Mouse (Mus musculus) heart, embryonic 10.5 days (tissue): ENCODE measurements around the gene Siah3. TPM values are rescaled to one million over a fixed set of nuclear protein-coding genes. Genes with fewer than 3 reads are reported as not detected.

Experiments
- DNase-seq: peaks from one replicate; pipeline ENCODE4 v3.0.0-alpha.2; 2017; ENCODE audit warnings: low spot score
- H3K27ac ChIP-seq: fragments of 300-500 bp; sonication (generic); 2 replicates; pipeline ENCODE4 v1.5.1; 2016; ENCODE audit warnings: mild to moderate bottlenecking
- H3K27me3 ChIP-seq: fragments of 300-500 bp; sonication (generic); 2 replicates; pipeline ENCODE4 v1.6.1; 2016; ENCODE audit warnings: mild to moderate bottlenecking; ENCODE audit not compliant: poor library complexity, insufficient read depth, severe bottlenecking
- H3K36me3 ChIP-seq: fragments of 300-500 bp; sonication (generic); 2 replicates; pipeline ENCODE4 v1.6.1; 2016; ENCODE audit warnings: mild to moderate bottlenecking, moderate library complexity
- H3K4me1 ChIP-seq: fragments of 300-500 bp; sonication (generic); 2 replicates; pipeline ENCODE4 v1.6.1; 2016; ENCODE audit warnings: mild to moderate bottlenecking
- H3K4me3 ChIP-seq: fragments of 300-500 bp; sonication (generic); 2 replicates; pipeline ENCODE4 v1.5.1; 2016; ENCODE audit warnings: mild to moderate bottlenecking, moderate library complexity
- H3K9me3 ChIP-seq: fragments of 300-500 bp; sonication (generic); 2 replicates; pipeline ENCODE4 v1.6.1; 2016; ENCODE audit warnings: mild to moderate bottlenecking, moderate library complexity
- WGBS: fragments of 180-500 bp; shearing (Covaris S2); methylation state at CpG from one replicate; pipeline ENCODE4 v1.1.7; 2016; 5-methylcytosine and 5-hydroxymethylcytosine counted together
- polyA plus RNA-seq: library from polyadenylated mRNA; unstranded; fragments of >200 nt; fragmentation: Nextera tagmentation; extraction: Ambion mirVana; gene quantifications from 2 replicates; pipeline ENCODE4 v1.2.1, GENCODE M21; 2016

The Siah3 gene
- polyA plus RNA-seq, 1 experiment from 2014 or later, result 0.05 TPM

DNA sequence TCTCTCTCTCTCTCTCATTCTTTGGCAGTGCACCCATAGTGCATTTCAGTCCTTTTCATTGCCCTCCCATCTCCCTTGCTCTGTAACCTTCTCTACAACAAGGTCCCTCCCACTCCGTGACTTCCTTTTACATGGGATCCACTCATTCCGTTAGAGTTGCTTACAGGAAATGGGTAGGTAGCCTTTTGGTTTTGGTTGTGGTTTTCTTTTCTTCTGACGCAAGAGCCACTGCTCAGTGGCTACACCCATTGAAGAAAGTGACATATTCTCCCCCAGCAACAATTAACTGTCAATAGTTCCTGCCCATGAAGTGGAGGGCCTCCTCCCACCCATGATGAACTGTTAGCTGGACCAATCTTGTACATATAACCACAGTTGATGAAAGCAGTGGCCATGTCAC lies 60.4 kb downstream of the Siah3 start:
- H3K27me3 ChIP-seq, result peaks cover 20% of the 10 kb centered on the region; the same call in 1 of the 2 replicates
- H3K9me3 ChIP-seq, result no peaks in the 10 kb centered on the region
- no peaks in the 10 kb centered on the region for H3K36me3 ChIP-seq
- WGBS, result 80% methylated on average over 3 of the region's 3 CpGs
- peaks cover 15% of the 10 kb centered on the region; the same call in 1 of the 2 replicates for H3K4me1 ChIP-seq
- no peak overlapping the region for H3K4me3 ChIP-seq
- no peak overlapping the region for H3K27ac ChIP-seq
- no peak for DNase-seq

- Histone ChIP-seq H3K27ac (no peak overlapping the region), H3K9me3 (no peaks in the 10 kb centered on the region), H3K36me3 (no peaks in the 10 kb centered on the region), H3K4me3 (no peak overlapping the region), H3K27me3 (peaks cover 13% of the 10 kb centered on the region; the same call in 1 of the 2 replicates), H3K4me1 (peaks cover 15% of the 10 kb centered on the region; the same call in 1 of the 2 replicates)
- WGBS, result 65% methylated on average over 9 of the region's 9 CpGs
- DNase-seq, result no peak
Measured at GRCm38 (mm10) chr14:75516917-75517595, 61.3 kb downstream of the Siah3 start.

DNA sequence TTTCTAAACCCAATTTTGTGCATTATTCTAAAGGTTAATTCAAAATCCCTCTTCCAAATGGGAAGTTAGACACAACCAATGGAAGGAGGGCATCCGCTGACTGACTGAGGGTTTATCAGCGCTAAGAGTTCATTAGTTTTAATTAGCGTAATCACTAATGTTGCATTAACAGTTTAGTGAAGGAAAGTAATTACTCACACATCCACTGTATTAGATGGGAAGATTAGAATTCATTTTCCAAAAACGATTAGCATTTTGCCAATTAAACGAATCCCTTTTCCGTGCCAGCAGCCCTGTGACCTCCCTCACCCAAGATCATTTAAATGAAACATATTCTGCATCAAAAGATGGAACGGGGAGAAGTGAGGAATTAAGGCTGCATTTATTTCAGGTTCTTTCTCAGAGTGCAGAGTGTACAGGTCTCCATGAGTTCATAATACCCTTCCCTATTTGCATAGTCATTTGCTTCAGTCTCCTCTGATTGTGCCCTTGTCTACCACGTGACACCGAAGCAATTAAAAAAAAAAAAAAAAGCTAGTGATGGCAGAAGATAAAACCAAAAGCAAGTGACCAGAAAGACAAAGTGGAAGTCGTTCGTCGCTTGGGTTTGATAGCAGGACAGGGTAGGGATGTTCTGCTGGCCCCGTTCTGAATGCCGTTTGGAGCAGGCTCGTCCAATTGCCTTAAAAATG lies 62.6 kb downstream of the Siah3 start:
- WGBS, result 65% methylated on average over 15 of the region's 15 CpGs

GRCm38 (mm10) chr14:75518899-75519298 lies 63.1 kb downstream of the Siah3 start:
- Histone ChIP-seq H3K36me3 (no peaks in the 10 kb centered on the region), H3K27me3 (peaks cover 9% of the 10 kb centered on the region; the same call in 1 of the 2 replicates), H3K4me1 (peaks cover 15% of the 10 kb centered on the region; the same call in 1 of the 2 replicates), H3K4me3 (no peak overlapping the region; the same call in 1 of the 2 replicates), H3K27ac (no peak overlapping the region), H3K9me3 (no peaks in the 10 kb centered on the region)
- peak; percentile 90 for DNase-seq
- WGBS, result 50% methylated on average over 6 of the region's 6 CpGs

More for the DNA sequence above, 62.6 kb downstream of the Siah3 start:
- peaks cover 15% of the 10 kb centered on the region; the same call in 1 of the 2 replicates for H3K4me1 ChIP-seq
- H3K9me3 ChIP-seq, result no peaks in the 10 kb centered on the region
- DNase-seq, result no peak
- H3K4me3 ChIP-seq, result no peak overlapping the region; the same call in 1 of the 2 replicates
- no peak overlapping the region for H3K27ac ChIP-seq
- H3K27me3 ChIP-seq, result peaks cover 9% of the 10 kb centered on the region; the same call in 1 of the 2 replicates
- H3K36me3 ChIP-seq, result no peaks in the 10 kb centered on the region

GRCm38 (mm10) chr14:75519668-75520067 lies 63.9 kb downstream of the Siah3 start:
- no peak for DNase-seq
- Histone ChIP-seq H3K9me3 (no peaks in the 10 kb centered on the region), H3K4me1 (peaks cover 15% of the 10 kb centered on the region; the same call in 1 of the 2 replicates), H3K27me3 (peaks cover 9% of the 10 kb centered on the region; the same call in 1 of the 2 replicates), H3K4me3 (no peak overlapping the region), H3K36me3 (no peaks in the 10 kb centered on the region), H3K27ac (no peak overlapping the region)
- 62% methylated on average over 8 of the region's 8 CpGs for WGBS

GRCm38 (mm10) chr14:75524648-75525047 lies 68.9 kb downstream of the Siah3 start:
- Histone ChIP-seq H3K27ac (no peak overlapping the region), H3K27me3 (peaks cover 15% of the 10 kb centered on the region), H3K9me3 (no peaks in the 10 kb centered on the region)

DNA sequence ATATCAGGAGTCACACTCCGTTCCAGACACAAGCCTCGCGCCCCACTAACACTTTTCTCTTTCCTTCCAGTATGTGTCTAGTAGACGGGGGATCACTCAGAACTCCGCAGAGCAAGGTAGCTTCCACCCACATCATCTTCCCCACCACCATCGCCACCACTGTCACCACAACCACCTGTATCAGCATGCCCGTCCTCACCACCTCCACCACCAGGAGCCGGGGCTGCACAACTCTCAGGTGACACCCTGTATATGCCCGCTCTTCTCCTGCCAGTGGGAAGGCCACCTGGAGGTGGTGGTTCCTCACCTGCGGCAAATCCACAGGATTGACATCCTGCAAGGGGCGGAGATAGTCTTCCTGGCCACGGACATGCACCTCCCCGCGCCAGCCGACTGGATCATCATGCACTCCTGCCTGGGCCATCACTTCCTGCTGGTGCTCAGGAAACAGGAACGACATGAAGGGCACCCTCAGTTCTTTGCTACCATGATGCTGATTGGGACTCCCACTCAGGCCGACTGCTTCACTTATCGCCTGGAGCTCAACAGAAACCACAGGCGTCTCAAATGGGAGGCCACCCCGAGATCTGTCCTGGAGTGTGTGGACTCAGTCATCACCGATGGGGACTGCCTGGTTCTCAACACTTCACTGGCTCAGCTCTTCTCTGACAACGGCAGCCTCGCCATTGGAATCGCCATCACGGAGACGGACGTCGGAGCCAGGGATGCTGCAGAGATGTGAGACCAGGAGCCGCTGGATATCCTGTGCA lies 69.8 kb downstream of the Siah3 start:
- DNase-seq, result no peak
- peak overlapping the region; percentile 19; the same call in 1 of the 2 replicates for H3K4me3 ChIP-seq
- no peaks in the 10 kb centered on the region for H3K9me3 ChIP-seq
- peaks cover 18% of the 10 kb centered on the region for H3K27me3 ChIP-seq
- WGBS, result 78% methylated on average over 29 of the region's 29 CpGs
- H3K27ac ChIP-seq, result peak overlapping the region; percentile 69; the same call in 1 of the 2 replicates
- H3K4me1 ChIP-seq, result 0 out of 2 replicates have a peak, but pooled peaks cover 3% of the 10 kb centered on the region
- no peaks in the 10 kb centered on the region for H3K36me3 ChIP-seq

More at GRCm38 (mm10) chr14:75524648-75525047, 68.9 kb downstream of the Siah3 start:
- Histone ChIP-seq H3K36me3 (no peaks in the 10 kb centered on the region), H3K4me1 (peaks cover 5% of the 10 kb centered on the region; the same call in 1 of the 2 replicates), H3K4me3 (no peak overlapping the region)
- 63% methylated on average over 2 of the region's 2 CpGs for WGBS
- DNase-seq, result peak; percentile 82

GRCm38 (mm10) chr14:75527464-75528190 lies 71.8 kb downstream of the Siah3 start:
- DNase-seq, result no peak
- 77% methylated on average over 10 of the region's 10 CpGs for WGBS
- no peak overlapping the region for H3K27ac ChIP-seq
- peaks cover 22% of the 10 kb centered on the region for H3K4me1 ChIP-seq
- peaks cover 18% of the 10 kb centered on the region for H3K27me3 ChIP-seq
- H3K9me3 ChIP-seq, result no peaks in the 10 kb centered on the region
- no peak overlapping the region for H3K4me3 ChIP-seq
- H3K36me3 ChIP-seq, result no peaks in the 10 kb centered on the region

- peaks cover 13% of the 10 kb centered on the region for H3K27me3 ChIP-seq
- no peak for DNase-seq
- 84% methylated on average over 7 of the region's 7 CpGs for WGBS
Measured at GRCm38 (mm10) chr14:75530815-75531353, 75.1 kb downstream of the Siah3 start.

DNA sequence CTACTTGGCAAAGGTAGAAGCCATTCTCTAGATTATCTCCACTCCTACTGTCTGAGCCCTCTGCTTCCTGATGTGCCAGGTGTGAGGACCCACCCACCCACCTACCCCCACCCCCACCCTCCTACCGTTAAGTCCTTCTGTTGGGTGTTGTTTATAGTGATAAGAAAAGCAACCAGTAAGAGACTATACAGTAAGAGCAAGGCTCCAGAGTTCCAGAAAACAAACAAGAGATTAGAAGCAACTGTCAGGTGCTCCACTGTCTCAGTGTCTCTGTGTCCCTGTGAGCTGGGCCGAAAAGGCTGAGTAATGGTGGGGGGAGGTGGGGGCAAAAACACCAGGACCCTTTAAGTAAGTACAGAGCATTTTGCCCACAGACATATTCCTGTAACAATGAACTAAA lies 83.4 kb downstream of the Siah3 start:
- DNase-seq, result no peak
- Histone ChIP-seq H3K4me1 (peaks cover 27% of the 10 kb centered on the region), H3K36me3 (no peaks in the 10 kb centered on the region), H3K27me3 (no peaks in the 10 kb centered on the region), H3K27ac (no peak overlapping the region), H3K9me3 (no peaks in the 10 kb centered on the region), H3K4me3 (no peak overlapping the region)
- 29% methylated on average over 2 of the region's 2 CpGs for WGBS

More at GRCm38 (mm10) chr14:75530815-75531353, 75.1 kb downstream of the Siah3 start:
- no peak overlapping the region for H3K27ac ChIP-seq
- no peaks in the 10 kb centered on the region for H3K36me3 ChIP-seq
- H3K4me1 ChIP-seq, result peaks cover 23% of the 10 kb centered on the region
- H3K4me3 ChIP-seq, result no peak overlapping the region
- no peaks in the 10 kb centered on the region for H3K9me3 ChIP-seq

DNA sequence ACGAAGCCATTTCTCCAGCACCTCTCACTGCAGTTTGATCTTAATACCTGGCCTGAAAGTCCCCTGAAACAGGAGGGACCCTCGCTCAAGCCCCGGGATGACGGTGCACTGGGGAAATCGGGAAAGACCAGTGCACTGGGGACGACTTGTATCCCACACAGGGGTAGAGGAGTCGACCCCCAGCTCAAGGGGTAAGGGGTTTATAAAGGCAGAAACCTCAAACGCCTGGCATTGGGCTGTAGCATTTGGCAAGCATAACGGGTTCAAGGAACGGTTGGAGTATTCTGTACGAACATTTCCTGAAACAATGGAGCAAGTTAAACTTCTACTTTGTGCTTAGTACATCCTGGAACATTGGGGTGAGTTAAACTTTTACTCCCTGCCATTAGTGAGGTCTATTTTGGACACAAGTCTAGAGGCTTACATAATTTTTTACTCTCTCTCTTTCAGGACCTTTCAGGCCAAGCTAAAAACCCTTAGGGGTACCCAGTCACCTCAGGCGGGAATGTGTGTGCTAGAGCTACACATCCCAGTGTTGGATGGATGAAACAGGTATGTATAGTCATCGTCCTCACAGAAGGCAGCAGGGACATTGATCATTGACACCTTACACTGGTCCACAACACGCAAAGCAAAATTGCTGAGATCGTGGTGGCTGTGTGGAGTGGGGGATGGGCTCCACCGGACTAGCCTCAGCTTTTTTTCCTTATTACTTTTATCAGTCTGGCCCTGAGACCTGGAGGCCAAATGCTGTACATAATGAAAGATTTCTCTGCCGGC lies 84.6 kb downstream of the Siah3 start:
- no peaks in the 10 kb centered on the region for H3K27me3 ChIP-seq
- H3K27ac ChIP-seq, result no peak overlapping the region
- no peak for DNase-seq
- H3K4me1 ChIP-seq, result peaks cover 27% of the 10 kb centered on the region
- WGBS, result 67% methylated on average over 17 of the region's 17 CpGs
- H3K9me3 ChIP-seq, result no peaks in the 10 kb centered on the region
- no peak overlapping the region for H3K4me3 ChIP-seq
- H3K36me3 ChIP-seq, result no peaks in the 10 kb centered on the region
